Comparison of ENCODE assay signal across 14 mouse cellular contexts in genomic region chr3:68686852-68687560, GRCm38 (mm10). TPM values are rescaled to one million over a fixed set of nuclear protein-coding genes. Genes with fewer than 3 reads are reported as not detected.
DNase-seq lines count a peak whose midpoint lies in the region; ATAC-seq and TF ChIP-seq lines count a peak whose summit lies in the region.
"Had no signal": no experiment of that assay in that cellular context is flagged by ENCODE, and none has a peak within 500 bp of the region (broad histone marks: within the 10 kb centered on the region; RNA-seq: fewer than 3 reads in every experiment).

No protein-coding gene starts in this region.

- H3K4me1 ChIP-seq in hindbrain, postnatal 0 days (ENCODE audit: insufficient read depth, low read length): no peaks in the 10 kb centered on the region
- H3K4me1 ChIP-seq in hindbrain, embryonic 10.5 days (replicated peaks): no peaks in the 10 kb centered on the region
- H3K4me1 ChIP-seq: liver, embryonic 15.5 days; neural tube, embryonic 12.5 days had no signal

- H3ac ChIP-seq in myocyte (ENCODE audit: control insufficient read depth, insufficient read length): no peak overlapping the region

- DNase-seq in cerebellum, postnatal 25 days: peak; percentile 25 to 49
- DNase-seq in cerebellum, adult 8-10 months: no peak
- peak; percentile 74 for DNase-seq in hindbrain, postnatal 0 days (ENCODE audit: low spot score)
- DNase-seq in hindbrain, embryonic 10.5 days (ENCODE audit: low spot score): no peak
- DNase-seq in ovary, postnatal 36 days (ENCODE audit: low spot score): peak; percentile 32
- no peak for DNase-seq in ovary, postnatal 10 days (ENCODE audit: low spot score)
- DNase-seq in kidney, adult 18-20 months: no peak
- DNase-seq: heart, adult 2 months; heart, postnatal 36 days; kidney, adult 9 months had no signal

- no peaks in the 10 kb centered on the region for H3K79me2 ChIP-seq in myocyte (ENCODE audit: control insufficient read depth, insufficient read depth)

- TF ChIP-seq POLR2A in myocyte (IDR thresholded peaks at IDR 0.05; ENCODE audit: insufficient read length, low read depth): no peak

- H3K27me3 ChIP-seq in hindbrain, postnatal 0 days (ENCODE audit: insufficient read depth, low read length): no peaks in the 10 kb centered on the region
- no peaks in the 10 kb centered on the region for H3K27me3 ChIP-seq in hindbrain, embryonic 10.5 days (ENCODE audit: insufficient read depth, poor library complexity, severe bottlenecking)
- no peaks in the 10 kb centered on the region for H3K27me3 ChIP-seq in myocyte (ENCODE audit: control insufficient read depth, insufficient read depth, insufficient read length)
- H3K27me3 ChIP-seq: neural tube, embryonic 12.5 days had no signal

- H3K9ac ChIP-seq in hindbrain, postnatal 0 days (replicated peaks; ENCODE audit: low read length): no peak overlapping the region
- H3K9ac ChIP-seq: liver, embryonic 15.5 days; neural tube, embryonic 12.5 days had no signal

- no peak overlapping the region for H3K4me3 ChIP-seq in hindbrain, postnatal 0 days (ENCODE audit: low read length)
- no peak overlapping the region for H3K4me3 ChIP-seq in hindbrain, embryonic 10.5 days
- no peak overlapping the region for H3K4me3 ChIP-seq in myocyte
- H3K4me3 ChIP-seq: erythroblast, embryonic 14.5 days; heart, adult 2 months; liver, embryonic 15.5 days; neural tube, embryonic 12.5 days had no signal

- no peaks in the 10 kb centered on the region for H3K36me3 ChIP-seq in hindbrain, postnatal 0 days (ENCODE audit: insufficient read depth, low read length)
- no peaks in the 10 kb centered on the region for H3K36me3 ChIP-seq in hindbrain, embryonic 10.5 days
- H3K36me3 ChIP-seq in myocyte (ENCODE audit: control insufficient read depth, insufficient read depth): no peaks in the 10 kb centered on the region
- H3K36me3 ChIP-seq: liver, embryonic 15.5 days; neural tube, embryonic 12.5 days had no signal

- TF ChIP-seq CTCF in hindbrain, postnatal 0 days (IDR thresholded peaks at IDR 0.05; ENCODE audit: low read depth): no peak

- H3K27ac ChIP-seq in hindbrain, postnatal 0 days: peak overlapping the region; percentile 12; the same call in 1 of the 2 replicates
- no peak overlapping the region for H3K27ac ChIP-seq in hindbrain, embryonic 10.5 days
- H3K27ac ChIP-seq: heart, adult 2 months; liver, embryonic 15.5 days; neural tube, embryonic 12.5 days had no signal

- peak; percentile 75; the same call in 1 of the 2 replicates for ATAC-seq in hindbrain, postnatal 0 days

- no peaks in the 10 kb centered on the region for H3K9me3 ChIP-seq in hindbrain, postnatal 0 days (ENCODE audit: low read length)
- no peaks in the 10 kb centered on the region for H3K9me3 ChIP-seq in hindbrain, embryonic 10.5 days
- H3K9me3 ChIP-seq: liver, embryonic 15.5 days; neural tube, embryonic 12.5 days had no signal

- H3K4me2 ChIP-seq in hindbrain, postnatal 0 days (ENCODE audit: low read depth, low read length): no peak overlapping the region; the same call in 1 of the 2 replicates
- H3K4me2 ChIP-seq in myocyte (ENCODE audit: low read depth): peak overlapping the region; percentile 5
- H3K4me2 ChIP-seq: liver, embryonic 15.5 days; neural tube, embryonic 12.5 days had no signal

- 43% methylated on average over 8 of the region's 8 CpGs for WGBS in hindbrain, postnatal 0 days
- 83% methylated on average over 8 of the region's 8 CpGs for WGBS in hindbrain, embryonic 10.5 days

TF ChIP-seq in myocyte, 11 proteins besides CTCF, POLR2A, EP300 and RAD21:
- TF ChIP-seq MYOD1 (IDR thresholded peaks at IDR 0.05; ENCODE audit: control insufficient read depth in 1 of 3, insufficient read length in 2 of 3, low read depth in 2 of 3): no peak

RNA-seq across cellular contexts. Expression of gene Il12a, which starts 3.4 kb away (rescaled TPM):
- total RNA-seq in hindbrain, postnatal 0 days (2014; rRNA removed): not detected in 2 replicates
- polyA plus RNA-seq in hindbrain, postnatal 0 days (2015; fragmentation: Nextera tagmentation; extraction: Ambion mirVana): 0.48 and 0.68 TPM in 2 replicates
- polyA plus RNA-seq in hindbrain, embryonic 10.5 days (2016; fragmentation: Nextera tagmentation; extraction: Ambion mirVana): 0.20 and 0.34 TPM in 2 replicates
- polyA plus RNA-seq in myocyte (2012; fragmentation: generic; extraction: Trizol): 3.4 TPM
- polyA plus RNA-seq: erythroblast, embryonic 14.5 days had no signal

Comparison
In these comparisons a context has a peak if more than half of its experiments do, and no peak if none do; other contexts are left out.
1. DNase-seq: peak in cerebellum, postnatal 25 days (2 of 2), hindbrain, postnatal 0 days (single experiment) and ovary, postnatal 36 days (single experiment); none in cerebellum, adult 8-10 months (single experiment), hindbrain, embryonic 10.5 days (single experiment), ovary, postnatal 10 days (single experiment) and kidney, adult 18-20 months (single experiment).